Mouse (Mus musculus) heart, embryonic 11.5 days (tissue): ENCODE measurements around the gene Vps8. TPM values are rescaled to one million over a fixed set of nuclear protein-coding genes. Genes with fewer than 3 reads are reported as not detected.

Experiments used
- ATAC-seq: fragments of 200-750 bp; cut with Nextera tagmentation; replicated peaks from 2 replicates; pipeline ENCODE4 v1.8.0; 2017; ENCODE audit warnings: moderate library complexity; ENCODE audit not compliant: insufficient number of reproducible peaks, low FRiP score, low TSS enrichment
- H3K27ac ChIP-seq: fragments of 300-500 bp; sonication (generic); 2 replicates; pipeline ENCODE4 v1.5.1; 2014; ENCODE audit warnings: mild to moderate bottlenecking, low read depth, low read length
- H3K27me3 ChIP-seq: fragments of 300-500 bp; sonication (generic); 2 replicates; pipeline ENCODE4 v1.6.1; 2014; ENCODE audit warnings: mild to moderate bottlenecking, low read length, mixed read lengths; ENCODE audit not compliant: control insufficient read depth, insufficient read depth
- H3K36me3 ChIP-seq: fragments of 300-500 bp; sonication (generic); 2 replicates; pipeline ENCODE4 v1.6.1; 2014; ENCODE audit warnings: mild to moderate bottlenecking, low read length, moderate library complexity, mixed read lengths; ENCODE audit not compliant: control insufficient read depth, insufficient read depth
- H3K4me1 ChIP-seq: fragments of 300-500 bp; sonication (generic); 2 replicates; pipeline ENCODE4 v1.6.1; 2014; ENCODE audit warnings: low read length; ENCODE audit not compliant: control insufficient read depth, insufficient read depth
- H3K4me2 ChIP-seq: fragments of 300-500 bp; sonication (generic); 2 replicates; pipeline ENCODE4 v1.6.1; 2014; ENCODE audit warnings: mild to moderate bottlenecking, moderate library complexity
- H3K4me3 ChIP-seq: fragments of 300-500 bp; sonication (generic); 2 replicates; pipeline ENCODE4 v1.5.1; 2014; ENCODE audit warnings: low read depth, low read length
- H3K9ac ChIP-seq: fragments of 300-500 bp; sonication (generic); 2 replicates; pipeline ENCODE4 v1.6.1; 2014; ENCODE audit warnings: mild to moderate bottlenecking, low read depth, low read length, moderate library complexity
- H3K9me3 ChIP-seq: fragments of 300-500 bp; sonication (generic); replicated peaks from 2 replicates; pipeline ENCODE4 v1.6.1; 2016; ENCODE audit warnings: low read length; ENCODE audit not compliant: control insufficient read depth
- WGBS: fragments of 180-500 bp; shearing (Covaris S2); extraction: QIAGEN DNeasy Blood & Tissue Kit; methylation state at CpG from one replicate; pipeline ENCODE4 v1.1.7; 2014; ENCODE audit not compliant: insufficient replicate concordance; 5-methylcytosine and 5-hydroxymethylcytosine counted together
- polyA plus RNA-seq: library from polyadenylated mRNA; unstranded; fragments of >200 nt; fragmentation: Nextera tagmentation; extraction: Ambion mirVana; gene quantifications from 2 replicates; pipeline ENCODE4 v1.2.1, GENCODE M21; 2014

Gene Vps8
- polyA plus RNA-seq, 1 experiment from 2014 or later, result 22.5 TPM

DNA sequence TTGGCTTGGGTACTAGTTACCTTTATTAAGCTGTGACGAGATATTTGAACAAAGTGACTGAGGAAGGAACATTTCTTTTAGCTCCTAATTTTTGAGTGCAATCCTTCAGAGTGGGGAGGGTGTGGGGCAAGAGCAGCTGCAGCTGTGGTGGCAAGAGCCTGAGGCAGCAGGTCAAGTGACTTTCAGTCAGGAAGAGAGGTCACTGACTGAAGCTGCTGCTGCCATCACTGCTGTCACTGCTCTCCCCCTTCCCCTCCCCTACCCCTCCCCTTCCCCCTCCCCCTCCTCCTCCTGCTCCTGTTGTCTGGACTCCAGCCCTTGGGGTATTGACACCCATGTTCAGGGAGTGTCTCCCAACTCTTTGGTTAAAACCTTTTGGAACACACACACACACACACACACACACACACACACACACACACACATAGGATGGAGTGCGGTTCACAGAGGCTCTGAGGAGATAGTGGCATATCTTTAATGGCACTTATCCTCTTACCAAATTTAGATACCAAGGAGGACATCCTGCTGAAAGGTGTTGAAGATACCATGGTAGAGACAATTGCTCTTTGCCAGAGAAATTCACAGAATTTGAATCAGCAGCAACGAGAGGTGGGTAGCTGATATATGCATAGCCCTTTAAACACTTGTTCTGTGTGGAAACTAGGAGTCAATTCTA, 139.8 kb downstream of the Vps8 start:
- Histone ChIP-seq H3K27me3 (no peaks in the 10 kb centered on the region), H3K4me3 (no peak overlapping the region), H3K4me2 (no peak overlapping the region), H3K4me1 (peaks cover 16% of the 10 kb centered on the region), H3K9me3 (no peaks in the 10 kb centered on the region), H3K27ac (peak overlapping the region; percentile 76), H3K36me3 (no peaks in the 10 kb centered on the region), H3K9ac (no peak overlapping the region)
- 0 out of 2 replicates have a peak, but pooled peaks have one; percentile 39 for ATAC-seq
- WGBS, result 31% methylated on average over 3 of the region's 3 CpGs

DNA sequence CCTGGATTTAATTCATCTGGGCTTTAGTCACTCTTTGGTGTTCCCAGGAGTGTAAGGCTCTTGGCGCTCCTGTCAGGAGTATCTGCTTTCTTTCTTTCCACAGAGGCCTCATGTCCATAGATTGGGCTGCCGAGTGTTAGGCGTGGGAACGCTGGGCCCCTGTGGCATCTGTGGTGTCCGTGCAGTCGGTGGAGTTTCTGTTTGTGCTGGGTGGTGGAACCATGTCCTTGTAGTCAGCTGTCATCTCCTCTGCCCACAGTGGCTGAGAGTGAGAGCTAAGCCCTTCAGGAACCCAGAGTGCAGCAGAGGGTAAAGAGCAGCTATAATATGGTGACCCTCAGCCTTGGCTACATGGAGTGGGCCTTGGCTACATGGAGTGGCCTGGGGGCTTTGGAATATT, 140.4 kb downstream of the Vps8 start:
- Histone ChIP-seq H3K27me3 (no peaks in the 10 kb centered on the region), H3K4me1 (peaks cover 16% of the 10 kb centered on the region), H3K27ac (peak overlapping the region; percentile 76), H3K4me3 (no peak overlapping the region), H3K36me3 (no peaks in the 10 kb centered on the region), H3K9ac (0 out of 2 replicates have a peak overlapping the region, but pooled peaks have one; percentile 17), H3K4me2 (no peak overlapping the region), H3K9me3 (no peaks in the 10 kb centered on the region)
- WGBS, result 36% methylated on average over 6 of the region's 6 CpGs
- no peak; the same call in 1 of the 2 replicates for ATAC-seq

DNA sequence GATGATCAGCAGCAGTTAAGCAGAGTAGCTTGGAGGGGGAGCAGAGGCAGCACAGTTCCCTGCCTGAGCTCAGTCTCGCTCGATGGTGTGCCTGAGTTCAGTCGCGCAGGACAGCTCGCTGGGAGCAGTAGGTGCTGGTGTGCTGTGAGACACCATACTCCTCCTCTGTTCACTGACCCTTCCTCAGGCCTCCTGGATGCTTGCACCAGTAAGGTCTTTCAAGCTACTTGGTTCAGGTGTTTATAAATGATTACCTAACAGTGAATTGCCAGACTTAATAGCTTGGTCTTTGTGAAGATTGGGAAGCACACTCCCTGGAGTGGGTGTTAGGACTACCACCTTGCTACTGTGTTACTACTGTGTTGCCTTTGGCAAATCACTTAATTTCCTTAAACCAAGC, 144.2 kb downstream of the Vps8 start:
- H3K4me1 ChIP-seq, result peaks cover 13% of the 10 kb centered on the region
- no peaks in the 10 kb centered on the region for H3K36me3 ChIP-seq
- no peaks in the 10 kb centered on the region for H3K9me3 ChIP-seq
- H3K4me3 ChIP-seq, result no peak overlapping the region
- no peak overlapping the region for H3K9ac ChIP-seq
- no peak for ATAC-seq
- H3K4me2 ChIP-seq, result no peak overlapping the region
- no peak overlapping the region for H3K27ac ChIP-seq
- H3K27me3 ChIP-seq, result no peaks in the 10 kb centered on the region
- WGBS, result 85% methylated on average over 5 of the region's 5 CpGs

DNA sequence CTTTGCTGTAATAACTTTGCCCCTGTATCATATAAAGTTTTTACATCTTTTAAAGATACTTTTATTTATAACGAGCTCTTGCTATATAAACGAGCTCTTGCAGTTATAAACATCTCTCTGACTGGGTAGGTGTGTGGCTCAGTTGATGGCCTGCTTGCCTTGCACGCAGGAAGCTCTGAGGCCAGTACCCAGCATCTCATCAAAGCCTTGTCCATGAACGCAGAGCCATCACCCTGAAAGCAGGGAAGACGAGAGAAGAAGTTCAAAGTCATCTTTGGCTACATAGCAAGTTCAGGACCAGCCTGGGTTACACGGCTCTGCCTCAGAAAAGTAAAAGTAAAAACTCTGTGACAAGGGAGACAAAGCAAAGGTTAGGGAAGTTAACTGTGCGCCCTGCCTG, 147.0 kb downstream of the Vps8 start:
- no peaks in the 10 kb centered on the region for H3K36me3 ChIP-seq
- no peak for ATAC-seq
- no peak overlapping the region for H3K4me3 ChIP-seq
- H3K9ac ChIP-seq, result no peak overlapping the region
- H3K4me2 ChIP-seq, result no peak overlapping the region
- H3K4me1 ChIP-seq, result no peaks in the 10 kb centered on the region
- 79% methylated on average over 7 of the region's 7 CpGs for WGBS
- no peak overlapping the region for H3K27ac ChIP-seq
- H3K9me3 ChIP-seq, result no peaks in the 10 kb centered on the region
- H3K27me3 ChIP-seq, result no peaks in the 10 kb centered on the region

DNA sequence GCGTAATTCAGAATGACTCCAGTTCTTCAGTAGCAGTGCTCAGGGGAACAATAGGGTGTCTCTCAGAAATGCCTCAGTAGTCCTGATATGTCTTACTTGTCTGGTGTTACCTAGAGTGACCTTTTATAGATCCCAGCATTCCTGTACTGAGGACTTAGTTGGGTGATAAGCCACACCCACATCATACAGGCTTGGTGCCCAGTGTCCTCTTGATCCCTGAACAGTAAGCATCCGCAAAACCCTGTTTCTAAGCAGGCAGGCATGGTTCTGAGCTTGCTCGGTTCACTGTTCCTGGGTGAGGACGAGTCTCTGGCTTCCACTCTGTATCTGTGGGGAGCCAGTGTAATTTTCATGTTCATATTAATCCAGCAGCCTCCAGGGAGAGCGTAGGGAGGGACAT, 147.9 kb downstream of the Vps8 start:
- Histone ChIP-seq H3K27me3 (no peaks in the 10 kb centered on the region), H3K4me3 (no peak overlapping the region), H3K36me3 (no peaks in the 10 kb centered on the region), H3K27ac (no peak overlapping the region), H3K4me1 (peaks cover 2% of the 10 kb centered on the region; the same call in 1 of the 2 replicates), H3K9me3 (no peaks in the 10 kb centered on the region), H3K9ac (no peak overlapping the region), H3K4me2 (no peak overlapping the region)
- WGBS, result 82% methylated on average over 5 of the region's 5 CpGs
- no peak for ATAC-seq

DNA sequence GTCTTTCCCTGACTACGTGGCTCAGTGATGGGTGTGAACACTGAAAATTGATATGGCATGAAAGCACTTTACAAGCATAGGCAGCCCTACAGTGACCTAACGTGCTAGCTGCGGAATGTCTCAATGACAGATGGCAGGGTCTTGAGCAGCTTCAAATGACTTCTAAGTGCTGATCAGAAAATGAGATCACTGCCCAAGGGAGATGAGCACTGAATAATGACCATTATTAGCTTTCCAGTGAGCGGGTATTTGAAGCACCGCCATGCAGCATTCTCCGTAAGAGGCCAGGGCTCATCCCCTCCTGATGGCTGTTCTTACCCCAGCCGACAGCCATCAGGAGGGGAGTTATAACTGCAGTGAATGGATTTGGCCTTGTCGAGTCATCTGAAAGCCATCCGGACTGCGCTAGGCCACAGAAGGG, 153.1 kb downstream of the Vps8 start:
- Histone ChIP-seq H3K36me3 (no peaks in the 10 kb centered on the region), H3K9me3 (no peaks in the 10 kb centered on the region), H3K4me2 (no peak overlapping the region), H3K9ac (no peak overlapping the region), H3K4me3 (no peak overlapping the region), H3K27ac (no peak overlapping the region), H3K4me1 (peaks cover 7% of the 10 kb centered on the region; the same call in 1 of the 2 replicates), H3K27me3 (no peaks in the 10 kb centered on the region)
- no peak for ATAC-seq
- 59% methylated on average over 10 of the region's 10 CpGs for WGBS

DNA sequence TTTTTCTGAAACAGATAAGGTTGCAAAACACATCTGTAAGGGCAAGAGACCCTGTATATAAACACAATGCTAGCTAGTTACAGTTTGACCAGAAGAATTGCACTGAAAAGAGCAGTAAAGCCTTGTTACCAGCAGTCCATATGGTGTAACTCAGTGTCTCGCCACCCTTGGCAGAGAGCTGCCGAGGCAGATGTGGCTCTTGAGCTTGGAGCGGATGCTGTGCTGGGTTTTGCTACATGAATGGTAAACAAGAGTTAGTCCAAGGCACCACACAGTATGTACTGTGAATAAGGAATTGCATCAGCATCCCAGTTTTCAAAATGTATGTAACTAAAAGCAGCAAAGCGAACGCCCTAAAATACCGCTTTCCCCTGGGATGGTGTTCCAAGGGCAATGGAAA, 166.2 kb downstream of the Vps8 start:
- H3K9me3 ChIP-seq, result no peaks in the 10 kb centered on the region
- no peaks in the 10 kb centered on the region for H3K27me3 ChIP-seq
- WGBS, result 91% methylated on average over 6 of the region's 6 CpGs

DNA sequence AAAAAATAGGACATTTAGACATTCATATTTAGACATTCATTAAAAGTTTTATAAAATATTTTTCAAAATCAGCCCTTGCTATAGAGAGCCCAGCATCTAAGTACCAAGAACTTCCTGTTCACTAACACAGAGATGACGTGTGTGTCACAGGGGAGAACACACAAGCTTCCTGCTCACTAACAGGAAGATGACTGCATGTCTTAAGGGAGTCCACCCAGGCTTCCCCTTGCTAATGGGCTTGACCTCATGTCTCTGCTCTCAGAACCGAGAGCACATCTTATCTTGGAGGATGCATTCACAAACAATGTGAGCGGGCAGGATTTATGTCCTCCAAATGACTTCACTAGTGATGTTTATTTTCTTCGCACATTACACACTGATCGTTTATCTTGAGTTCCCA, 167.9 kb downstream of the Vps8 start:
- no peak for ATAC-seq

More for the DNA sequence above, 166.2 kb downstream of the Vps8 start:
- Histone ChIP-seq H3K4me1 (no peaks in the 10 kb centered on the region), H3K27ac (no peak overlapping the region), H3K9ac (no peak overlapping the region), H3K4me2 (no peak overlapping the region), H3K4me3 (no peak overlapping the region), H3K36me3 (no peaks in the 10 kb centered on the region)
- no peak for ATAC-seq

DNA sequence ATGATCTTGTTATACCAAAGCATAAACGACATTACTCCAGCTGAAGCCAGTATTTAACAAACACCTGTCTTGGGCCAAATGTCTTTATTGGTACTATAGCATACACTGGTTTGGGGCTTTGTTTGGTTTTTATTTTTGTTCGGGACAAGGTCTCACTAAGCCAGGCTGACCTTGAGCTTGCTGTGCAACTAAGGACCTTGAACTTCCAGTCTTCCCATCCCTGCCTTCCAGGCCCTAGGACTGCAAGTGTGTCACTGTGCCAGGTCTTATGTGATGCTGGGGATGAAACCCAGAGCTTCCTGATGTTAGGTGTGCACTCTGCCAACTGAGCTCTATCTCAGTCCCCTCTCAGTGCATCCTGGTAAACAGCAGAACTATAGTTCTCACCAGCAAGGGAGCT, 168.6 kb downstream of the Vps8 start:
- 77% methylated on average over 2 of the region's 2 CpGs for WGBS
- Histone ChIP-seq H3K4me3 (no peak overlapping the region), H3K4me1 (no peaks in the 10 kb centered on the region), H3K27ac (no peak overlapping the region), H3K4me2 (no peak overlapping the region), H3K36me3 (no peaks in the 10 kb centered on the region), H3K9ac (no peak overlapping the region), H3K27me3 (no peaks in the 10 kb centered on the region), H3K9me3 (no peaks in the 10 kb centered on the region)
- ATAC-seq, result no peak

More for the DNA sequence above, 167.9 kb downstream of the Vps8 start:
- no peaks in the 10 kb centered on the region for H3K36me3 ChIP-seq
- H3K9me3 ChIP-seq, result no peaks in the 10 kb centered on the region
- WGBS, result 47% methylated on average over 5 of the region's 5 CpGs
- H3K4me1 ChIP-seq, result no peaks in the 10 kb centered on the region
- H3K27ac ChIP-seq, result no peak overlapping the region
- no peak overlapping the region for H3K4me3 ChIP-seq
- no peak overlapping the region for H3K9ac ChIP-seq
- no peaks in the 10 kb centered on the region for H3K27me3 ChIP-seq
- H3K4me2 ChIP-seq, result no peak overlapping the region
